Mouse (Mus musculus): ENCODE measurements around the gene Tbkbp1.

- TF ChIP-seq CTCF (IDR thresholded peaks at IDR 0.05; ENCODE audit: low read depth, low read length) = no peak
- TF ChIP-seq POLR2A (IDR thresholded peaks at IDR 0.05; ENCODE audit: borderline replicate concordance, low read depth, low read length) = no peak
These were observed 624 bp downstream of the Tbkbp1 start for GRCm38 (mm10) chr11:97150411-97151330.
